Mouse (Mus musculus) C2C12 (cell line): ENCODE results near the gene Ap3d1.

Experiments
- CTCF ChIP-seq: IDR thresholded peaks from one replicate; pipeline ENCODE4 v1.5.1; 2011; ENCODE audit not compliant: control insufficient read depth, insufficient read depth, insufficient read length
- FOSL1 ChIP-seq: IDR thresholded peaks from one replicate; pipeline ENCODE4 v1.8.0; 2011; ENCODE audit warnings: mild to moderate bottlenecking, low read length; ENCODE audit not compliant: poor library complexity, insufficient read depth, severe bottlenecking

GRCm38 (mm10) chr10:80671251-80671650 is 70.8 kb downstream of the Ap3d1 start:
- TF ChIP-seq CTCF, result no peak
- TF ChIP-seq FOSL1, result no peak
